Mouse (Mus musculus): ENCODE data around the gene Olfr355. TPM values are rescaled to one million over a fixed set of nuclear protein-coding genes. Genes with fewer than 3 reads are reported as not detected.

Gene Olfr355
- not detected in 2 replicates for polyA plus RNA-seq (2012)

GRCm38 (mm10) chr2:36928797-36929196 is at the start of gene Olfr355:
Gene Olfr355, minus strand, starts transcription at chr2:36928897.

GRCm38 (mm10) chr2:36936821-36937220 is 8.1 kb upstream of the Olfr355 start, which contains the start of gene Olfr356:
Gene Olfr356, plus strand, starts transcription at chr2:36937121.

GRCm38 (mm10) chr2:36905380-36905779 is 23.3 kb downstream of the Olfr355 start, which contains the start of gene Olfr354:
Gene Olfr354, plus strand, starts transcription at chr2:36905680.

GRCm38 (mm10) chr2:36892836-36893235 is 35.9 kb downstream of the Olfr355 start, which contains the start of gene Olfr353:
Gene Olfr353, minus strand, starts transcription at chr2:36892936.

Other genes starting within 250 kb of the Olfr355 start
- gene Olfr346, start 243.1 kb downstream of the Olfr355 start, polyA plus RNA-seq (2012), result not detected in 2 replicates
- gene Olfr347, start 197.0 kb downstream of the Olfr355 start, polyA plus RNA-seq (2012), result not detected in 2 replicates
- not detected in 2 replicates for gene Olfr348, start 144.6 kb downstream of the Olfr355 start, polyA plus RNA-seq (2012)
- not detected in 2 replicates for gene Olfr50, start 138.4 kb downstream of the Olfr355 start, polyA plus RNA-seq (2012)
- gene Olfr3, start 111.9 kb downstream of the Olfr355 start, polyA plus RNA-seq (2012), result not detected in 2 replicates
- gene Olfr350, start 82.6 kb downstream of the Olfr355 start, polyA plus RNA-seq (2012), result not detected in 2 replicates
- gene Olfr351, start 66.2 kb downstream of the Olfr355 start, polyA plus RNA-seq (2012), result not detected in 2 replicates
- not detected in 2 replicates for gene Olfr352, start 60.4 kb downstream of the Olfr355 start, polyA plus RNA-seq (2012)
- gene Olfr353, start 36.0 kb downstream of the Olfr355 start, polyA plus RNA-seq (2012), result not detected in 2 replicates
- not detected in 2 replicates for gene Olfr354, start 23.2 kb downstream of the Olfr355 start, polyA plus RNA-seq (2012)
- not detected in 2 replicates for gene Olfr356, start 8.2 kb upstream of the Olfr355 start, polyA plus RNA-seq (2012)
- gene Olfr357, start 64.9 kb upstream of the Olfr355 start, polyA plus RNA-seq (2012), result not detected in 2 replicates
- not detected in 2 replicates for gene Olfr358, start 80.4 kb upstream of the Olfr355 start, polyA plus RNA-seq (2012)
- not detected in 2 replicates for gene Olfr360, start 136.8 kb upstream of the Olfr355 start, polyA plus RNA-seq (2012)
- not detected in 2 replicates for gene Olfr361, start 160.4 kb upstream of the Olfr355 start, polyA plus RNA-seq (2012)
- not detected in 2 replicates for gene Olfr362, start 189.0 kb upstream of the Olfr355 start, polyA plus RNA-seq (2012)
- gene Olfr364-ps1, start 210.4 kb upstream of the Olfr355 start, polyA plus RNA-seq (2012), result not detected in 2 replicates

All from megakaryocyte-erythroid progenitor cell, adult 5 weeks (primary cell).